Mouse (Mus musculus) gastrocnemius, adult 8-10 months (tissue): Measurements from ENCODE around the gene Repin1. TPM values are rescaled to one million over a fixed set of nuclear protein-coding genes. Genes with fewer than 3 reads are reported as not detected.
A peak's percentile ranks its signal among the peaks of the same experiment; 100 is the strongest.

Experiments
- DNase-seq, 2 experiments: peaks; one replicate each; pipeline ENCODE4 v3.0.0; 2022; ENCODE audit warnings: low spot score in 2 of 2
- total RNA-seq, 4 experiments: library from RNA; stranded (reverse); gene quantifications; 2 replicates each; pipeline ENCODE4 v1.2.4; 2022

Gene Repin1
- total RNA-seq, result 10 to 100 TPM; 28.9 to 35.0 (median 33.6) TPM

GRCm38 (mm10) chr6:48593158-48594042 lies at the start of gene Repin1, which contains the start of gene Gm44965:
Repin1 (plus strand) TSS chr6:48593883.
Gm44965 (plus strand) TSS chr6:48593941.
- DNase-seq, result peak; percentile 92 to 93

DNA sequence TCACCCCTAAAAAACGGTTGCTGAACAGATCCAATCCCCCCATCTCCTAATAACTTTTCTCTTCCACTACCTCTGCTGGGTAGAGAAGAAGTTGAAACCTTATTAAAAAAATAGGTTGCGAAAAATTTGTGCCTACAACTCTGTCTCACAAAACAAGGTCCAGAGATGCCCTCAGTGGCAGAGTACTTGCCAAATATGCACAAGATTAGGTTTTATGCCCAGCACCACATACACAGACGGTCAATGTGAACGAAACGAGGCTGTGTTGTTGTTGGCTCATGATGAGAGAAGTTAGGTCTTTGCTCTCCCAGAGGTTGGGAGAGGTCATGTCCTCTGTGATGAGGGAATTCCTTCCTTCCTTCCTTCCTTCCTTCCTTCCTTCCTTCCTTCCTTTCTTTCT lies 48.4 kb upstream of the Repin1 start:
- no peak for DNase-seq

- DNase-seq, result no peak
These were observed 47.4 kb upstream of the Repin1 start for GRCm38 (mm10) chr6:48546271-48546670.

- no peak for DNase-seq
These were observed 46.8 kb upstream of the Repin1 start for GRCm38 (mm10) chr6:48546858-48547257.

- no peak for DNase-seq
These were observed 45.4 kb upstream of the Repin1 start for GRCm38 (mm10) chr6:48548314-48548713.

- no peak for DNase-seq
These were observed 40.8 kb upstream of the Repin1 start for GRCm38 (mm10) chr6:48552918-48553317.

DNA sequence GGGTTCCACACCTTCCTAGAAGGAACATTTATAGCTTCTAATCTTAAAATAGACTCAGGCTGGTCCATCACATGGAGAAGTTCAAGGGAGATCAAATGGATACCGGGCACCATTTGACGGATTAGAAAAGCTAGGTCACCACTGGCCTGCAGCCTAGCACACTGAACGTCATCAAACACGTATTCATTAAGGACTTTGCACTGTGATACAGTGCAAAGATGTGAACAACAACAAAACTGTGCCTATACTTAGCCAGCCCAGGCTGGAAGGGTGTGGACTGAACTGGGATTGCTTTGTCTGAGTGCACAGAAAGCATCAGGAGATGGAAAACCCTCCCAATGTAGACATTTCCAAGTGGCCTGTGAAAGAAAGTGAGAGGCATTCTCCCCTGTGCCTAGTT lies 39.9 kb upstream of the Repin1 start:
- peak; percentile 64 to 77 for DNase-seq

DNA sequence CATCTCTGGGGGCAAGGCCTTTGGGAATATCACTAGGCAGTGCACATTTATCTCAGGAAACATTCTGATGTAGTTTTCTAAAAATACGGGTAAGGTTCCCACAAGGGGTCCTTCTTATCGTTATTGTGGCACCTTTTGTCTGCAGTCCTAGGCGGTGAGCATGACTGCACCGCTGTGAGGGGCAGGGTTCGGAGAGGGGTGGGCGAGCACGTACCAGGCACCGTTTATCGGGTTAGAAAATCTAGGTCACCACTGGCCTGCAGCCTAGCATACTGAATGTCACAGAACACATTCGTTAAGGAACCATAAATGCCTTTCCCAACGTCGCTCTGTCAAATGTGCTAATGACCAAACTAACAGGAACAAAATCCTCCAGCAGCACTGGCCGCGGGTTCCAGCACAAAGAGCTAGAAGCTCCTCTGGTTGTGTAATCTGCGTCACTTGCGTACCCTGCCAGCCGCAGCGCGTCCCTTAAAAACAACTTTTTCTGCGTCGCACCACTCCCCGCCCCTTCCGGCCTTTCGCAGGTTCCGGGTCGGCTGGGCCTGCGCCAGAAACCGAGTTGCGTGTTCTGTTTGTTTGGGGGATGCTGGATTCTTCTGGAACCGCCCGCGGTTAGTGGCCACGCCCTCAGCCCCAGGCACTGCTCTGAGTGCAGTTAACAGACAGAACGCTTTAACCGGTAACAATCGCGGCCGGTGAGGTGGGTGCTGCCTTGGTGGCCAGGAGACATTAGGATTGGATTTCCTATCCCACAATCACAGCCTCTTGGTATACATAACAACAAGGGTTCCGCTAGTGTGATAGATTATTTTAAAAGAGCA lies 39.2 kb upstream of the Repin1 start, which contains the start of gene Lrrc61:
Lrrc61 (plus strand) TSS at position 517 of the 824 bp plus-strand sequence.
- peak; percentile 99 for DNase-seq

- peak in 1 of 2 experiments; percentile 42 for DNase-seq
These were observed 38.4 kb upstream of the Repin1 start for GRCm38 (mm10) chr6:48555104-48555890.

DNA sequence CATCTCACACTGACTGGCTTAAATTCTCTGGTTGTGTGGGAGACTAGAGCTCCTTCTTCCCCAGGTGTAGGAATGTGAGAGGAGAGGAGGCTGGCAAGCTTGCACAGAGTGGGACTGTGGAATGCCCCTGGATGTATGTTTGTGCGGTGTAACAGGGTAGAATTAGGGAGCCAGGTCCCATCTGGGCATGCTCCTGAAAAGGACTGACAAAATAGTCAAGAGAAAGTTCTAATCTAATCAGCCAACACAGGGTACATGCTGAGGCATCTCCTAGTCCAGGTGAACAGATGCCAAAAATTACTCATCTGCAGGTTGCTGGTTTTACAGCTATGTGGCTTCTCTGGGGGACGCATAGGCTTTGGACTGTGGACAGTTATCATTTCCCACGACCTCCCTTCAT lies 37.7 kb upstream of the Repin1 start:
- DNase-seq, result no peak

DNA sequence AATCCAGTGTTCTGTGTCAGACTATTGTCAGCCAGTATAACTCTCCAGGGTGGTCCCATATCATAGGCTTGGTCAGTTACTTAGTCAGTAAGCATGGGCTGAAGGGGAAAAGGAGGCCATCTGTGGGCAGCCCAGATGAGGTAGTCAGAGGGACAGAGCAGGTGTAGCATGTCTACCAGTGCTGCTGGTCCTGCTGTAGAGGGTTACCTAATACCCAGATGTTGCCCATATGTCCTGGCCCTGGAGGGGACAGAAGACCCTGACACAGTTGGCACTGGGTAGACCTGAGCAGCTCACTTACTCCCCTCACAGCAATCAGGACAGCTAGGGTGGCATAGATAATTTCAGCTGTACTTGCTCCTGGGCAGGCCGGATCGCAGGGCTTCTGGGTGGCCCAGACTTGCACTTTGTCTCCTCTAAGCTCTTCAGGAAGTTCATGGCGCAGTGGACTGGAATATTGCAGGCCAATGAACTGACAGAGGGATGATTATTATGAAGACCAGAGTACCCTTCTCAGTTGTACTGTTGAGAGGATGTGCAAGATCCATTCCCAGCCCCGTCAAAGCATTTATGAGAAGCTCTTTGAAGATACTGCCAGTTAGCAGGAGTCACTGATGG lies 27.9 kb upstream of the Repin1 start:
- no peak for DNase-seq

DNA sequence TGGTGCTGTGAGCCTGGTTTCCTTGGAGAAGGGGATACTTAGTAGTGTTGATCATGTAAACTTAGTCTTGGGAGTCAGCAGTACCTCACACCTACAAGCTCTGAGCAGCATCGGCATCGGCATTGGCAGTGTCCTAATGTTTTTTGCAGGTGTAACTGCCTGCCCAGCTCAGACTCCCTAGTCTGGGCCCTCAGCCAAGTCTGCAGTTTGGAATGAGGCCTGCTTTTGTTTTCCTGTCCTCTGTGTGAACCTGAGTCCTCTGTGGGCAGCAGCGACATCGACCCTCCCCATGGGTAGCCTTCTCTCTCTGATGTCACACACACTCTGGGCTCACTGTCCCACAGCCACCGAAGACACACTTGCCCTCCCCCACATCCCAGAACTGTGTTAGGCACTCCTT lies 27.4 kb upstream of the Repin1 start:
- DNase-seq, result no peak

GRCm38 (mm10) chr6:48568036-48568984 lies 25.4 kb upstream of the Repin1 start:
- DNase-seq, result peak in 1 of 2 experiments; percentile 22

GRCm38 (mm10) chr6:48569065-48569807 lies 24.4 kb upstream of the Repin1 start:
- DNase-seq, result no peak

DNA sequence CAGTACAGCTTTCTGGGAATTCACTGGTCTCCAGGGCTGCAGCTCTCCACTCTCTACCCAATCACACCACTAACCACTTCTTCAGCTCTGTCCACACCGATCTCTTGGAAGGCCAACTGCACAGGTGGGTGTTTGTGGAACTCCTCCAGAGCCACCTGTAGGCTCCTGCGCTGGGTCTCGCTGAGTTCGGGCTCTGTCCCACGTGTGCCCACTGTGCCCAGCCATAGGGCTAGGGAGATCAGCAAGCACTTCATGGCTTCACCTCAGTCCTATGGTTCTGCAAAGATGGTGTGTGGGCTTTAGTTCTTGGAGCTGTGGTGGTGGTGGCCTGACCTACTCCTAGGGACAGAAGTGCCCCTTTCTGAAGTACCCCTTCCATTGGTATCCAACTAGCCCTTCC lies 21.7 kb upstream of the Repin1 start:
- no peak for DNase-seq

GRCm38 (mm10) chr6:48572572-48573061 lies 21.1 kb upstream of the Repin1 start, which contains the start of gene Rarres2:
Rarres2 (minus strand) TSS chr6:48572789.
- peak in 1 of 2 experiments; percentile 49 for DNase-seq

- DNase-seq, result no peak
These were observed 20.4 kb upstream of the Repin1 start for GRCm38 (mm10) chr6:48573280-48573679.

GRCm38 (mm10) chr6:48573981-48574380 lies 19.7 kb upstream of the Repin1 start:
- no peak for DNase-seq

- DNase-seq, result no peak
These were observed 14.9 kb upstream of the Repin1 start for GRCm38 (mm10) chr6:48578736-48579135.
